In genomic region chr14:75859619-75860018, GRCm38 (mm10) we compare ENCODE assay signal across 30 mouse cellular contexts. TPM values are rescaled to one million over a fixed set of nuclear protein-coding genes. Genes with fewer than 3 reads are reported as not detected.
DNase-seq lines count a peak whose midpoint lies in the region; ATAC-seq and TF ChIP-seq lines count a peak whose summit lies in the region.
"Had no signal": no experiment of that assay in that cellular context is flagged by ENCODE, and none has a peak within 500 bp of the region (broad histone marks: within the 10 kb centered on the region; RNA-seq: fewer than 3 reads in every experiment).

No protein-coding gene starts in this region.

- H3K4me2 ChIP-seq in intestine, postnatal 0 days (replicated peaks; ENCODE audit: low read depth), result no peak overlapping the region
- H3K4me2 ChIP-seq in intestine, embryonic 16.5 days (ENCODE audit: low read depth, low read length), result no peak overlapping the region
- H3K4me2 ChIP-seq in stomach, postnatal 0 days (replicated peaks; ENCODE audit: low read depth), result no peak overlapping the region
- H3K4me2 ChIP-seq: embryonic facial prominence, embryonic 13.5 days; forebrain, embryonic 13.5 days; heart, embryonic 13.5 days; hindbrain, embryonic 13.5 days; intestine, embryonic 15.5 days had no signal

- 0 out of 2 replicates have a peak, but pooled peaks cover 6% of the 10 kb centered on the region for H3K4me1 ChIP-seq in intestine, postnatal 0 days (replicated peaks; ENCODE audit: control insufficient read depth, insufficient read depth, low read length)
- peaks cover 9% of the 10 kb centered on the region for H3K4me1 ChIP-seq in intestine, embryonic 16.5 days (ENCODE audit: control insufficient read depth, insufficient read depth, low read length)
- peaks cover 3% of the 10 kb centered on the region; the same call in 1 of the 2 replicates for H3K4me1 ChIP-seq in stomach, postnatal 0 days (replicated peaks; ENCODE audit: control insufficient read depth, insufficient read depth)

- no peak overlapping the region for H3K27ac ChIP-seq in intestine, postnatal 0 days (ENCODE audit: low read depth, low read length)
- no peak overlapping the region for H3K27ac ChIP-seq in intestine, embryonic 16.5 days (ENCODE audit: low read length)
- no peak overlapping the region for H3K27ac ChIP-seq in layer of hippocampus, adult 2 months
- no peak overlapping the region for H3K27ac ChIP-seq in stomach, postnatal 0 days (replicated peaks)
- H3K27ac ChIP-seq: embryonic facial prominence, embryonic 10.5 days; embryonic facial prominence, embryonic 13.5 days; forebrain, embryonic 10.5 days; forebrain, embryonic 13.5 days; heart, adult 2 months; heart, embryonic 10.5 days; heart, embryonic 13.5 days; hindbrain, embryonic 10.5 days; hindbrain, embryonic 13.5 days; intestine, embryonic 15.5 days had no signal

- no peaks in the 10 kb centered on the region for H3K27me3 ChIP-seq in intestine, postnatal 0 days (replicated peaks; ENCODE audit: control insufficient read depth, insufficient read depth, low read length)
- no peaks in the 10 kb centered on the region for H3K27me3 ChIP-seq in intestine, embryonic 16.5 days (replicated peaks; ENCODE audit: control insufficient read depth, insufficient read depth, low read length)
- H3K27me3 ChIP-seq in stomach, postnatal 0 days (ENCODE audit: control insufficient read depth, insufficient read depth, low read length), result no peaks in the 10 kb centered on the region
- H3K27me3 ChIP-seq: embryonic facial prominence, embryonic 13.5 days; forebrain, embryonic 13.5 days; heart, embryonic 13.5 days; hindbrain, embryonic 13.5 days; intestine, embryonic 15.5 days had no signal

- H3K9ac ChIP-seq in intestine, postnatal 0 days (ENCODE audit: low read depth, low read length), result no peak overlapping the region
- H3K9ac ChIP-seq in intestine, embryonic 16.5 days (ENCODE audit: low read depth, low read length), result no peak overlapping the region
- H3K9ac ChIP-seq in stomach, postnatal 0 days (ENCODE audit: low read length), result no peak overlapping the region
- H3K9ac ChIP-seq: embryonic facial prominence, embryonic 13.5 days; forebrain, embryonic 13.5 days; forebrain, postnatal 0 days; heart, embryonic 13.5 days; hindbrain, embryonic 13.5 days; intestine, embryonic 15.5 days had no signal

- TF ChIP-seq CTCF in intestine, postnatal 0 days (IDR thresholded peaks at IDR 0.05; ENCODE audit: low read depth), result peak; percentile 30; the same call in 1 of the 2 replicates
- TF ChIP-seq CTCF in layer of hippocampus, adult 2 months (conservative IDR thresholded peaks at IDR 0.05), result 0 out of 2 replicates have a peak, but pooled peaks have one; percentile 13
- TF ChIP-seq CTCF in stomach, postnatal 0 days (IDR thresholded peaks at IDR 0.05; ENCODE audit: low read depth), result peak; percentile 36

- DNase-seq in layer of hippocampus, adult 2 months (ENCODE audit: low spot score in 2 of 2), result no peak
- DNase-seq in layer of hippocampus, adult 18-20 months (ENCODE audit: low spot score in 2 of 2), result no peak
- DNase-seq in R1 (ENCODE audit: low read depth, low spot score), result peak; percentile 60
- DNase-seq in stomach, postnatal 0 days (ENCODE audit: low spot score), result no peak
- no peak for DNase-seq in natural killer cell, adult 2 months (ENCODE audit: low spot score in 2 of 2)
- DNase-seq: adrenal gland, adult 2 months; adrenal gland, postnatal 14 days; cerebellum, adult 11 months; cerebellum, adult 8-10 months; cerebellum, postnatal 10 days; cerebellum, postnatal 36 days; embryo, embryonic 11 days; forebrain, postnatal 0 days; gastrocnemius, postnatal 36 days; heart, adult 2 months; heart, postnatal 36 days had no signal

- no peaks in the 10 kb centered on the region for H3K9me3 ChIP-seq in intestine, postnatal 0 days (ENCODE audit: control insufficient read depth)
- peaks cover 5% of the 10 kb centered on the region; the same call in 1 of the 2 replicates for H3K9me3 ChIP-seq in intestine, embryonic 16.5 days (ENCODE audit: control insufficient read depth, low read length)
- H3K9me3 ChIP-seq in stomach, postnatal 0 days (ENCODE audit: control insufficient read depth, low read length), result no peaks in the 10 kb centered on the region
- H3K9me3 ChIP-seq: embryonic facial prominence, embryonic 13.5 days; forebrain, embryonic 13.5 days; heart, embryonic 10.5 days; hindbrain, embryonic 13.5 days; intestine, embryonic 15.5 days had no signal

- no peak for ATAC-seq in intestine, postnatal 0 days
- ATAC-seq in intestine, embryonic 16.5 days, result no peak
- no peak for ATAC-seq in stomach, postnatal 0 days (ENCODE audit: low FRiP score, low TSS enrichment)
- ATAC-seq: CD4-positive, CD25-positive, alpha-beta regulatory T cell, adult 4 months; forebrain, embryonic 13.5 days; forebrain, postnatal 0 days; hindbrain, embryonic 16.5 days; intestine, embryonic 15.5 days had no signal

- 77% methylated on average over 2 of the region's 2 CpGs for WGBS in intestine, postnatal 0 days
- WGBS in intestine, embryonic 16.5 days, result 79% methylated on average over 2 of the region's 2 CpGs
- WGBS in stomach, postnatal 0 days, result 80% methylated on average over 2 of the region's 2 CpGs

- no peak overlapping the region for H3K4me3 ChIP-seq in intestine, postnatal 0 days (ENCODE audit: low read depth, low read length)
- H3K4me3 ChIP-seq in intestine, embryonic 16.5 days (ENCODE audit: low read length), result no peak overlapping the region
- no peak overlapping the region for H3K4me3 ChIP-seq in layer of hippocampus, adult 2 months
- no peak overlapping the region for H3K4me3 ChIP-seq in stomach, postnatal 0 days (ENCODE audit: low read depth, low read length)
- H3K4me3 ChIP-seq: embryonic facial prominence, embryonic 10.5 days; embryonic facial prominence, embryonic 13.5 days; erythroblast, embryonic 14.5 days; forebrain, embryonic 10.5 days; forebrain, embryonic 13.5 days; heart, adult 2 months; heart, embryonic 10.5 days; heart, embryonic 13.5 days; hindbrain, embryonic 10.5 days; hindbrain, embryonic 13.5 days; intestine, embryonic 15.5 days had no signal

- no peak for TF ChIP-seq EP300 in stomach, postnatal 0 days (optimal IDR thresholded peaks at IDR 0.05)

- H3K36me3 ChIP-seq in intestine, postnatal 0 days (ENCODE audit: control insufficient read depth, insufficient read depth), result no peaks in the 10 kb centered on the region
- H3K36me3 ChIP-seq in intestine, embryonic 16.5 days (ENCODE audit: control insufficient read depth, insufficient read depth, low read length), result no peaks in the 10 kb centered on the region
- no peaks in the 10 kb centered on the region for H3K36me3 ChIP-seq in stomach, postnatal 0 days (ENCODE audit: control insufficient read depth, insufficient read depth, low read length)
- H3K36me3 ChIP-seq: embryonic facial prominence, embryonic 10.5 days; embryonic facial prominence, embryonic 13.5 days; forebrain, embryonic 10.5 days; intestine, embryonic 15.5 days had no signal

RNA-seq across cellular contexts. Expression of gene Tpt1, which starts 14.7 kb away (rescaled TPM):
- 1,212 and 1,295 TPM in 2 replicates for polyA plus RNA-seq in intestine, postnatal 0 days (2015; fragmentation: Nextera tagmentation; extraction: Ambion mirVana)
- polyA plus RNA-seq in intestine, embryonic 16.5 days (2015; fragmentation: Nextera tagmentation; extraction: Ambion mirVana), result 829 and 857 TPM in 2 replicates
- 1,000 to 10,000 TPM in 1 of 2 experiments, 100 to 1,000 TPM in 1; 932 to 1,022 TPM for total RNA-seq in layer of hippocampus, adult 2 months (2021)
- 100 to 1,000 TPM; 912 to 940 TPM for total RNA-seq in layer of hippocampus, adult 18-20 months (2021)
- 1,101 and 1,127 TPM in 2 replicates for polyA plus RNA-seq in stomach, postnatal 0 days (2015; fragmentation: Nextera tagmentation; extraction: Ambion mirVana)
